Mouse (Mus musculus) B cell, adult 2 months (primary cell): ENCODE data around the gene Stk33.

Source experiments
- DNase-seq, 2 experiments: peaks; one replicate each; pipeline ENCODE4 v3.0.0; 2022

Stk33 gene

DNA sequence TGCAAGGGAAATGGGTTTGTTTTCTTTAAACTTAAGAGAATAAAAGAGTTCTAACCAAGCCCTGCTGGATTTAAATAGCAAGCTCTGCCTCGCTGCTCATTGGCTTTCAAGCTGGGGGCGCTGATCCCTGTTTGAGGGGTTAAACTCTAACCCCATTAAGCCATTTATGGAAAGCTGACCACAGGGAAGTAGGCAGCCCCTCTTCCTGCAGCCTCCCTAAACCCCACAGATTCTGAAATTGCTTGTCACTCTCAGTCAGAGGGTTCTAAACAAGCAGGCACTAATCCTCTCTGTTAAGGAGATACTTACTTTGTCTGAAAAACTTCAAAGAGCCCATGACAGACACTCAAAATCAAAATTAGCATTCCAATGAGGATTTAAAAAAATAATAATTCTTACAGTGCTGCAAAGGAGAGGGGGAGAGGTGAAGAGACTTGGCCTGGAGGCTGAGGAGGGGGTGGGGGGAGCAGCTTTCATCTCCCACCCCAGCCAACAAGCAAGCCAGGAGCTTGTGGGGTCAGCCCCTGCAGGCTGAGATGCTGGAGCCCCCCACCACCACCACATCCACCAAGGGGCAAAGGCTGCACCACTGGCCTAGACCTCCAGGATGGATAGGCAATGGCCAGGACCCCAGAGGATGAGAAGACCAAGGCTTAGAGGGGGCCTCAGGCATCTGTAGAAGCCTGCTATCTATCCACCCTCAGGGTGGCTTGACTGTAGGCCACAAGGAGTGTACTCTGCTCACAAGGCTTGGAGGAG, 203.8 kb downstream of the Stk33 start:
- no peak for DNase-seq

DNA sequence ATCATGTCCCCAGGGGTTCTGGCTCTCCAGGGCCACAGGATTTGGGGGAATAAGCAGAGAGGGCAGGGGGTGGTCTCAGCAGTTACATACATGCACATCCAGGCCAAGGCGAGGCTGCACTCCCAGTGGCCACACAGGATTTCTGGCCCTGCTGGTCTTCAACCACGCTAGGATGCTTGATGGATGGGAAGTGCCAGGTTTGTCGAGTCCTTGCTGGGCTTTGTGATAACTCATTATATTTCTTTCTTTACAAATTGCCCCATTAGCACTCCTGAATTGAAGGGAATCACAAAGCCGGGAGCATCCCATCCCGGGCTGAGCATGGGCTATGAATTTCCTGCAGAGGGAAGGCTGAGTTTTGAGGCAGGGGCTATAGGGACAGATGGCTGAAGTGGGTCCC, 204.4 kb downstream of the Stk33 start:
- no peak for DNase-seq

DNA sequence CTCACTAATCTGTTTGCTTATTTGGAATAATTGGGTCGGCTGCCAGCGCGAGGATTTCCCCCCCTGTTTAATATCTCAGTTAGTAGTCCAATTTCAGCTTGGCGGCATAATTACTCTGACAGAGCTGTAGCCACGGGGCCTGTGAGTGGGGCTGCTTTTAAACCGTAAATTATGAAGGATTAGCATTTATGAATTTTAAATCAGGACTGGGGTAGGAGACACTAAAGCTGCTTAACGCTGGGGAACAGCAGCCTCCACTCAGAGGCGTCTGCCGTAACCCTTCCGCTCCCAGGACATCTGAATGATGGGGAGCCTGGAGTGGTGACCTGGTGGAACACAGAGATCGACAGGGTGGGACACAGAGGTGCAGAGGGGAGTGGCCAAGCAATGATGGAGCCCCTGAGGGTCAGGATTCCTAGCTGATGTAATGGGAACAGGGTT, 207.0 kb downstream of the Stk33 start:
- DNase-seq: no peak

DNA sequence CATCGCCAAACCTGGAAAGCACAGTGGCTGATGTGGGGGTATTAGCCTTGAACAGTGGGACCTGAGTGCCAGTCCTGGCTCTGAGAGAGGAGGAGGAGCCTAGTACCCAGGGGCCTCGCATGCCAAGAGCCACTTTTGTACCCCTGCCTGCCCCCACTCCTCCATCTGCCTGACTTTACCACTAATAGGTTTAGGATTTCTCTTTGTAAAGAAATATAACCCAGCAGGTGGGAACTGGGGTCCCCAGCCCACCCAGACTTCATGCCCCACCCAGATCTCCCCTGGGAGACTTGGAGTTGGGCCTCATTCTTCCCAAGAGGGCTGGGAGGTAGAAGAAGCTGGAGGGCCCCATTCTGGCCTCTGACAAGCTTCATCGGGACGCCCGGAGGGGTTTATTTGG, 207.6 kb downstream of the Stk33 start:
- DNase-seq: no peak

DNA sequence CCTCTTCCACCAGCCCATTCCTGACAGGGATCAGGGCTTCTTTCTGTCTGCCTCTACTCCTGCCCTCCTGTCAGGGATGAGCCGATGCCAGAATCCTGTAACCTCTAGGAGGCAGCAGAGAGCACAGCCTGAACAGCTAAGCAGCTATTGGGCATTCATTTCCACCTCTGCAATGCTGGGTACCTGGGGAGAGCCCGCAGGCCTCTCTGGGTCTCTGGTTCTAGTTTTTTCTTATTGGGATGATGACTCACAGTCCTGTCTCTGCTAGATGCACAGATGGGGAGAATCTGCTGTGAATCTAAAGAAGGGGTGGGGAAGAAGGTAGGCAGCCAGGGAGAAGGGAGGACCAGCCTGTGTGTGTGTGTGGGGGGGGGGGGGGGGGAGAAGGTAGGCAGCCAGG, 208.1 kb downstream of the Stk33 start:
- DNase-seq: peak; percentile 57
